Mouse (Mus musculus): ENCODE data around the gene Iscu. TPM values are rescaled to one million over a fixed set of nuclear protein-coding genes. Genes with fewer than 3 reads are reported as not detected.
"Not testable (repeated sequence)": the region's sequence is repeated elsewhere in the genome, so short reads cannot be mapped to it uniquely, and the experiment has no call there.

Gene Iscu
- polyA plus RNA-seq, 1 experiment from 2014 or later = 109 TPM

DNA sequence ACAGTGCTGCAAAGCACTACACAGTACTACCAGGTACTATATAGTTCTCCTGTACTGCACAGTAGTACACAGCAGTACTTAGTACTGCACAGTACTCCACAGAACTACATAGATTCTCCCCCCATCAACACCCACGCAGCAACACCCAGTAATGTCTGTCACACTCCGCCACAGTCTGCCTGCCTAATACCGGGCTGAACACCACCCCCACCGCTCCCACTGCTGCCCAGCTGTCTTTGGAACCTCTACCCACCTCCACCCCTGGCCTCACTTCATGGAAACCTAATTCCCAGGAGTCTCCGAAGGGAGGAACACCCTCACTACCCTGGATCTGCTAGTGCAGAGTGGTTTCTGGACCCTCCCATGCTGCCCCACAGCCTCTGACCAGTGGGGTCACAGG lies 8.2 kb downstream of the Iscu start:
- WGBS (ENCODE audit: insufficient replicate concordance) = 92% methylated on average over 5 of the region's 5 CpGs
- no peak overlapping the region for H3K27ac ChIP-seq (ENCODE audit: low read depth)
- DNase-seq = no peak

DNA sequence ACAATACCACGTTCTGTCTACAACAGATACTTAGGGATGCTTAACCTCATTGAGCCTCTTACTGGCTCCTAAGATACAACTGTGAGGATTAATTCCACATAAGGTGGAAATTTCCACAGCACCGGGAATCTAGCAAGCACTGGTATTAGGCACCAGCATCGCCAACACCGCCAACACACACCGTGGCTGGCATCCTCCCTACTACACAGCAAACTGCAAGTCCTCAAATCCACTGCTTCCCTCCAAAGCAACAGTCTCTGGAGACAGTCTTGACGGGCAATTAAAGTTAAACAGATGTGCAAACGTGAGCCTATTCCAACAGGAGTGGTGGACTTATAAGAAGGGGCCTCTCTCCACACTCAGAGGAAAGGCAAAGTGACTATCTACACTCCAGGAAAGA lies 8.7 kb downstream of the Iscu start:
- H3K9ac ChIP-seq (replicated peaks) = no peak overlapping the region
- H3K27ac ChIP-seq (ENCODE audit: low read depth) = no peak overlapping the region
- peaks cover 15% of the 10 kb centered on the region for H3K36me3 ChIP-seq (replicated peaks; ENCODE audit: insufficient read depth, low read length)
- ATAC-seq (no peak), DNase-seq (no peak)
- TF ChIP-seq CTCF (IDR thresholded peaks at IDR 0.05; ENCODE audit: low read depth) (no peak), EP300 (IDR thresholded peaks at IDR 0.05; ENCODE audit: low read depth) (no peak)
- WGBS (ENCODE audit: insufficient replicate concordance) = 75% methylated on average over 7 of the region's 7 CpGs
- H3K4me3 ChIP-seq (ENCODE audit: low read depth, low read length) = no peak overlapping the region
- no peaks in the 10 kb centered on the region for H3K9me3 ChIP-seq (ENCODE audit: low read length)
- peaks cover 3% of the 10 kb centered on the region for H3K4me1 ChIP-seq (ENCODE audit: insufficient read depth)
- no peak overlapping the region for H3K4me2 ChIP-seq (ENCODE audit: low read depth, low read length)
- no peaks in the 10 kb centered on the region for H3K27me3 ChIP-seq (ENCODE audit: insufficient read depth, low read length)

More for the DNA sequence above, 8.2 kb downstream of the Iscu start:
- no peak overlapping the region for H3K4me2 ChIP-seq (ENCODE audit: low read depth, low read length)
- no peak overlapping the region for H3K4me3 ChIP-seq (ENCODE audit: low read depth, low read length)
- peaks cover 20% of the 10 kb centered on the region for H3K36me3 ChIP-seq (replicated peaks; ENCODE audit: insufficient read depth, low read length)
- no peak overlapping the region for H3K9ac ChIP-seq (replicated peaks)
- no peaks in the 10 kb centered on the region for H3K27me3 ChIP-seq (ENCODE audit: insufficient read depth, low read length)
- no peaks in the 10 kb centered on the region for H3K9me3 ChIP-seq (ENCODE audit: low read length)
- ATAC-seq = no peak
- peaks cover 6% of the 10 kb centered on the region for H3K4me1 ChIP-seq (ENCODE audit: insufficient read depth)
- TF ChIP-seq EP300 (IDR thresholded peaks at IDR 0.05; ENCODE audit: low read depth) (no peak), CTCF (IDR thresholded peaks at IDR 0.05; ENCODE audit: low read depth) (no peak)

GRCm38 (mm10) chr5:113781875-113782274 lies 9.3 kb downstream of the Iscu start:
- WGBS (ENCODE audit: insufficient replicate concordance) = 70% methylated on average over 7 of the region's 7 CpGs
- Histone ChIP-seq H3K4me3 (ENCODE audit: low read depth, low read length) (no peak overlapping the region), H3K9me3 (ENCODE audit: low read length) (no peaks in the 10 kb centered on the region), H3K4me2 (ENCODE audit: low read depth, low read length) (no peak overlapping the region), H3K4me1 (ENCODE audit: insufficient read depth) (peaks cover 6% of the 10 kb centered on the region; the same call in 1 of the 2 replicates), H3K27ac (ENCODE audit: low read depth) (no peak overlapping the region), H3K27me3 (ENCODE audit: insufficient read depth, low read length) (no peaks in the 10 kb centered on the region), H3K36me3 (replicated peaks; ENCODE audit: insufficient read depth, low read length) (peaks cover 10% of the 10 kb centered on the region), H3K9ac (replicated peaks) (no peak overlapping the region)
- TF ChIP-seq CTCF (IDR thresholded peaks at IDR 0.05; ENCODE audit: low read depth) = no peak
- no peak for TF ChIP-seq EP300 (IDR thresholded peaks at IDR 0.05; ENCODE audit: low read depth)
- no peak for DNase-seq
- ATAC-seq = no peak

GRCm38 (mm10) chr5:113782624-113783023 lies 10.1 kb downstream of the Iscu start:
- Histone ChIP-seq H3K4me1 (ENCODE audit: insufficient read depth) (peaks cover 12% of the 10 kb centered on the region; the same call in 1 of the 2 replicates), H3K9me3 (ENCODE audit: low read length) (no peaks in the 10 kb centered on the region), H3K4me2 (ENCODE audit: low read depth, low read length) (no peak overlapping the region), H3K36me3 (replicated peaks; ENCODE audit: insufficient read depth, low read length) (peaks cover 5% of the 10 kb centered on the region; the same call in 1 of the 2 replicates), H3K27ac (ENCODE audit: low read depth) (no peak overlapping the region), H3K4me3 (ENCODE audit: low read depth, low read length) (no peak overlapping the region), H3K9ac (replicated peaks) (no peak overlapping the region), H3K27me3 (ENCODE audit: insufficient read depth, low read length) (no peaks in the 10 kb centered on the region)
- DNase-seq = no peak
- no peak for TF ChIP-seq CTCF (IDR thresholded peaks at IDR 0.05; ENCODE audit: low read depth)
- WGBS (ENCODE audit: insufficient replicate concordance) = 69% methylated on average over 7 of the region's 7 CpGs
- no peak for ATAC-seq

GRCm38 (mm10) chr5:113783581-113784001 lies 11.0 kb downstream of the Iscu start:
- H3K9ac ChIP-seq (replicated peaks) = no peak overlapping the region
- TF ChIP-seq CTCF (IDR thresholded peaks at IDR 0.05; ENCODE audit: low read depth) (no peak), EP300 (IDR thresholded peaks at IDR 0.05; ENCODE audit: low read depth) (no peak)
- peaks cover under 1% of the 10 kb centered on the region; the same call in 1 of the 2 replicates for H3K36me3 ChIP-seq (replicated peaks; ENCODE audit: insufficient read depth, low read length)
- H3K4me2 ChIP-seq (ENCODE audit: low read depth, low read length) = no peak overlapping the region
- WGBS (ENCODE audit: insufficient replicate concordance) = 20% methylated on average over 12 of the region's 12 CpGs
- H3K4me3 ChIP-seq (ENCODE audit: low read depth, low read length) = no peak overlapping the region
- H3K9me3 ChIP-seq (ENCODE audit: low read length) = no peaks in the 10 kb centered on the region
- DNase-seq = peak; percentile 40
- no peak overlapping the region for H3K27ac ChIP-seq (ENCODE audit: low read depth)
- H3K27me3 ChIP-seq (ENCODE audit: insufficient read depth, low read length) = no peaks in the 10 kb centered on the region
- peak; percentile 51 for ATAC-seq
- peaks cover 13% of the 10 kb centered on the region for H3K4me1 ChIP-seq (ENCODE audit: insufficient read depth)

DNA sequence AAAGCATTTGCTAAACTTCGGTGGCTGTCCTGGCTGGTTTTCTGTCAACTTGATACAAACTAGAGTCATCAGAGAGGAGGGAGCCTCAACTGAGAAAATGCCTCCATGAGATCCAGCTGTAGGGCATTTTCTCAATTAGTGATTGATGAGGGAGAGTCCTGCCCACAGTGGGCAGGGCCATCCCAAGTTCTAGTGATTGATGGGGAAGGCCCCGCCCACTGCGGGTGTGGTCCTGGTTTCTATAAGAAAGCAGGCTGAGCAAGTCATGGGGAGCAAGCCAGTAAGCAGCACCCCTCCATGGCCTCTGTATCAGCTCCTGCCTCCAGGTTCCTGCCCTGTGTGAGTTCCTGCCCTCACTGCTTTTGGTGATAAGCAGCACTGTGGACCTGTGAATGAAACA lies 11.6 kb downstream of the Iscu start:
- H3K36me3 ChIP-seq (replicated peaks; ENCODE audit: insufficient read depth, low read length); H3K27ac ChIP-seq (ENCODE audit: low read depth); ATAC-seq: not testable (repeated sequence)

GRCm38 (mm10) chr5:113786985-113787384 lies 14.4 kb downstream of the Iscu start:
- H3K4me2 ChIP-seq (ENCODE audit: low read depth, low read length) = no peak overlapping the region
- ATAC-seq = no peak
- no peak overlapping the region for H3K9ac ChIP-seq (replicated peaks)
- H3K9me3 ChIP-seq (ENCODE audit: low read length) = no peaks in the 10 kb centered on the region
- H3K4me1 ChIP-seq (ENCODE audit: insufficient read depth) = peaks cover 27% of the 10 kb centered on the region
- H3K27me3 ChIP-seq (ENCODE audit: insufficient read depth, low read length) = no peaks in the 10 kb centered on the region
- no peak for TF ChIP-seq CTCF (IDR thresholded peaks at IDR 0.05; ENCODE audit: low read depth)
- no peak overlapping the region for H3K27ac ChIP-seq (ENCODE audit: low read depth)
- WGBS (ENCODE audit: insufficient replicate concordance) = 35% methylated on average over 5 of the region's 5 CpGs
- no peak for DNase-seq
- no peak overlapping the region for H3K4me3 ChIP-seq (ENCODE audit: low read depth, low read length)
- H3K36me3 ChIP-seq (replicated peaks; ENCODE audit: insufficient read depth, low read length) = no peaks in the 10 kb centered on the region

More for the DNA sequence above, 11.6 kb downstream of the Iscu start:
- H3K9ac ChIP-seq (replicated peaks); H3K4me2 ChIP-seq (ENCODE audit: low read depth, low read length); H3K4me3 ChIP-seq (ENCODE audit: low read depth, low read length); H3K27me3 ChIP-seq (ENCODE audit: insufficient read depth, low read length); H3K9me3 ChIP-seq (ENCODE audit: low read length); DNase-seq: not testable (repeated sequence)
- H3K4me1 ChIP-seq (ENCODE audit: insufficient read depth) = peaks cover 15% of the 10 kb centered on the region
- WGBS (ENCODE audit: insufficient replicate concordance) = 30% methylated on average over 3 of the region's 3 CpGs

All from liver, postnatal 0 days (tissue).